Mouse (Mus musculus) thymus, adult 2 months (tissue): ENCODE results near the gene Aaed1.

Source experiments
- CTCF ChIP-seq: fragments of 200-500 bp; IDR thresholded peaks from 2 replicates; pipeline ENCODE4 v1.5.1; 2012; ENCODE audit warnings: mild to moderate bottlenecking, control low read depth, low read length, moderate library complexity, borderline replicate concordance; ENCODE audit not compliant: control insufficient read depth, poor library complexity, insufficient read depth; ENCODE audit errors: extremely low read depth
- POLR2A ChIP-seq: fragments of 200-500 bp; IDR thresholded peaks from 2 replicates; pipeline ENCODE4 v1.6.1; 2012; ENCODE audit warnings: mild to moderate bottlenecking, low read length, control low read depth, moderate library complexity; ENCODE audit not compliant: control insufficient read depth, poor library complexity, insufficient read depth; ENCODE audit errors: extremely low read depth

GRCm38 (mm10) chr13:64225738-64226137 is 86.8 kb downstream of the Aaed1 start:
- TF ChIP-seq CTCF (no peak), POLR2A (no peak)
